In genomic region chr8:94178857-94179712, GRCm38 (mm10) we compare ENCODE assay signal across 8 mouse cellular contexts. TPM values are rescaled to one million over a fixed set of nuclear protein-coding genes. Genes with fewer than 3 reads are reported as not detected.
DNase-seq lines count a peak whose midpoint lies in the region; ATAC-seq and TF ChIP-seq lines count a peak whose summit lies in the region.

Mt1 (plus strand) TSS chr8:94179082.

- ATAC-seq in hindbrain, embryonic 11.5 days (ENCODE audit: low FRiP score), result peak; percentile 74
- peak; percentile 92 for ATAC-seq in lung, postnatal 0 days

- no peaks in the 10 kb centered on the region for H3K9me3 ChIP-seq in hindbrain, embryonic 11.5 days (ENCODE audit: control insufficient read depth, low read length)
- no peaks in the 10 kb centered on the region for H3K9me3 ChIP-seq in lung, postnatal 0 days (ENCODE audit: low read length)

- H3K36me3 ChIP-seq in hindbrain, embryonic 11.5 days (ENCODE audit: control insufficient read depth, insufficient read depth, low read length), result no peaks in the 10 kb centered on the region
- H3K36me3 ChIP-seq in lung, postnatal 0 days (ENCODE audit: insufficient read depth, low read length), result no peaks in the 10 kb centered on the region

- peaks cover 70% of the 10 kb centered on the region for H3K27me3 ChIP-seq in hindbrain, embryonic 11.5 days (ENCODE audit: control insufficient read depth, insufficient read depth, low read length)
- 0 out of 2 replicates have a peak, but pooled peaks cover 10% of the 10 kb centered on the region for H3K27me3 ChIP-seq in lung, postnatal 0 days (replicated peaks; ENCODE audit: insufficient read depth, low read length)

- peak within 1 kb of the TSS; percentile 33 for H3K4me3 ChIP-seq in hindbrain, embryonic 11.5 days (ENCODE audit: low read depth, low read length)
- H3K4me3 ChIP-seq in lung, postnatal 0 days (ENCODE audit: low read depth, low read length), result peak within 1 kb of the TSS; percentile 53

- H3K27ac ChIP-seq in hindbrain, embryonic 11.5 days (ENCODE audit: low read depth, low read length), result no peak within 1 kb of the TSS
- H3K27ac ChIP-seq in lung, postnatal 0 days (ENCODE audit: low read length), result peak within 1 kb of the TSS; percentile 81

- under 1% methylated on average over 50 of the region's 50 CpGs for WGBS in hindbrain, embryonic 11.5 days
- WGBS in lung, postnatal 0 days, result under 1% methylated on average over 50 of the region's 50 CpGs

- peaks cover 3% of the 10 kb centered on the region; the same call in 1 of the 2 replicates for H3K4me1 ChIP-seq in hindbrain, embryonic 11.5 days (replicated peaks; ENCODE audit: control insufficient read depth, insufficient read depth, low read length)
- H3K4me1 ChIP-seq in lung, postnatal 0 days (ENCODE audit: insufficient read depth, low read depth, low read length), result peaks cover 13% of the 10 kb centered on the region

- TF ChIP-seq EP300 in lung, postnatal 0 days (IDR thresholded peaks at IDR 0.05), result peak; percentile 94

- DNase-seq in WW6 (ENCODE audit: low read depth, low spot score), result peak; percentile 93
- DNase-seq in cerebellum, postnatal 10 days, result peak; percentile 73 to 81
- DNase-seq in frontal cortex, postnatal 10 days (ENCODE audit: low spot score in 2 of 2), result peak; percentile 83 to 89
- peak; percentile 76 for DNase-seq in hindbrain, embryonic 11.5 days (ENCODE audit: low spot score)
- DNase-seq in layer of hippocampus, postnatal 10 days (ENCODE audit: low spot score in 2 of 2), result peak; percentile 89 to 90
- peak; percentile 97 for DNase-seq in lung, postnatal 0 days (ENCODE audit: low spot score)
- DNase-seq in ovary, postnatal 36 days (ENCODE audit: low spot score), result peak; percentile 91
- peak; percentile 94 for DNase-seq in urinary bladder, postnatal 14 days (ENCODE audit: low spot score)

- TF ChIP-seq CTCF in lung, postnatal 0 days (IDR thresholded peaks at IDR 0.05), result no peak

- no peak within 1 kb of the TSS for H3K9ac ChIP-seq in hindbrain, embryonic 11.5 days (ENCODE audit: low read depth, low read length)
- H3K9ac ChIP-seq in lung, postnatal 0 days (replicated peaks; ENCODE audit: low read depth), result peak within 1 kb of the TSS; percentile 43

- peak within 1 kb of the TSS; percentile 54 for H3K4me2 ChIP-seq in hindbrain, embryonic 11.5 days (replicated peaks; ENCODE audit: low read depth, low read length)
- H3K4me2 ChIP-seq in lung, postnatal 0 days (replicated peaks; ENCODE audit: low read depth, low read length), result peak within 1 kb of the TSS; percentile 61

RNA-seq across cellular contexts. Expression of gene Mt1, which starts in this region (rescaled TPM):
- 90.1 and 101 TPM in 2 replicates for polyA plus RNA-seq in hindbrain, embryonic 11.5 days (2014; fragmentation: Nextera tagmentation; extraction: Ambion mirVana)
- total RNA-seq in layer of hippocampus, postnatal 10 days (2021), result 100 to 1,000 TPM; 223 to 273 TPM
- polyA plus RNA-seq in lung, postnatal 0 days (2015; fragmentation: Nextera tagmentation; extraction: Ambion mirVana), result 836 and 858 TPM in 2 replicates
